Mouse (Mus musculus): ENCODE results near the gene Adamts20. TPM values are rescaled to one million over a fixed set of nuclear protein-coding genes. Genes with fewer than 3 reads are reported as not detected.
"Not testable (repeated sequence)": the region's sequence is repeated elsewhere in the genome, so short reads cannot be mapped to it uniquely, and the experiment has no call there.

Adamts20 gene
- total and polyA plus RNA-seq, 3 experiments, result 2.1 to 3.6 TPM; not detected in 1

DNA sequence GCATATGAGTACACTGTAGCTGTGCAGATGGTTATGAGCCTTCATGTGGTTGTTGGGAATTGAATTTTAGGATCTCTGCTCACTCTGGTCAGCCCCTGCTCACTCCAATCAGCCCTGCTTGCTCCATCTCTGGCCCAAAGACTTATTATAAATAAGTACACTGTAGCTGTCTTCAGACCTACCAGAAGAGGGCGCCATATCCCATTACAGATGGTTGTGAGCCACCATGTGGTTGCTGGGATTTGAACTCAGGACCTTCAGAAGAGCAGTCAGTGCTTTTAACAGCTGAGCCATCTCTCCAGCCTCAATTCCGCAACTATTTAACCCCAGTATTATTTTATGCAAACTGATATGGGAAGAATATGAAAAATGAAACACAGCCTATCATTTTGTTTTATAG, 75.1 kb downstream of the Adamts20 start:
- H3K27ac ChIP-seq (ENCODE audit: control insufficient read depth, low read depth, low read length); H3K36me3 ChIP-seq (ENCODE audit: control insufficient read depth in 1 of 2, insufficient read depth in 2 of 2, low read length in 2 of 2); H3K9me3 ChIP-seq (replicated peaks; ENCODE audit: insufficient read depth, low read length); H3K9ac ChIP-seq (ENCODE audit: control insufficient read depth, low read depth, low read length, poor library complexity, severe bottlenecking); H3K27me3 ChIP-seq (ENCODE audit: control insufficient read depth in 1 of 2, insufficient read depth in 2 of 2, low read length in 2 of 2); H3K79me2 ChIP-seq (ENCODE audit: control insufficient read depth, insufficient read depth, low read length, poor library complexity); H3K4me1 ChIP-seq (ENCODE audit: control insufficient read depth in 1 of 2, insufficient read depth in 2 of 2, low read length in 2 of 2); H3K4me3 ChIP-seq (ENCODE audit: control insufficient read depth in 1 of 2, insufficient read depth in 1 of 2, low read depth in 2 of 2, low read length in 2 of 2): not testable (repeated sequence)
- peak; percentile 66 for DNase-seq (ENCODE audit: low read depth, low spot score)
- TF ChIP-seq RAD21 (IDR thresholded peaks at IDR 0.05; ENCODE audit: low read depth, low read length) (peak; percentile 48), MYC (IDR thresholded peaks at IDR 0.05; ENCODE audit: low read depth, low read length) (0 out of 2 replicates have a peak, but pooled peaks have one; percentile 58), ZC3H11A (IDR thresholded peaks at IDR 0.05; ENCODE audit: low read depth, low read length) (peak; percentile 25; the same call in 1 of the 2 replicates), CTCF (IDR thresholded peaks at IDR 0.05 in 2 of 3, conservative IDR thresholded peaks at IDR 0.05 in 1 of 3; ENCODE audit: control insufficient read depth in 1 of 3, insufficient read depth in 1 of 3, low read depth in 2 of 3, low read length in 3 of 3, poor library complexity in 1 of 3, severe bottlenecking in 1 of 3) (peak; percentile 21 to 58 (median 54); a peak in 5 of 6 replicates), SMC3 (IDR thresholded peaks at IDR 0.05; ENCODE audit: low read depth, low read length) (peak; percentile 49)

DNA sequence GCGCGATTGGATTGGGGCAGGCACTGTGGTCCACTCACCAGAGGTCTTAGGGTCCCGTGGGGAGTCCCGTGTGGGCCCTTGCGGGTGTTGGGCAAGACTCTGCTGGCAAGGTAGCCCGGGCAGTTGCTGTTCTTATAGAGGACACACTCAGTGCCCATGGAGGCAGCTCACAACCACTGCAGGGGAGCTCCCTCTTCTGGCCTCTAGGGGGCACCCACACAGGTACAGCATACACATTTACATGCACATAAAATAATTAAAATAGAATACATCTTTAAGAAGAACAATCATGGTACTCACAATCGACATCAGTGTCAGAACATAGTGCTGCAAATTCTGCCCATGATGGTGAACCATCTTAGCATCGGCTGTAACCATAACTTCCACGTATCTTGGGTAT, 85.8 kb downstream of the Adamts20 start:
- H3K9me3 ChIP-seq (replicated peaks; ENCODE audit: insufficient read depth, low read length), result no peaks in the 10 kb centered on the region
- no peak overlapping the region for H3K27ac ChIP-seq (ENCODE audit: control insufficient read depth, low read depth, low read length)
- no peak for TF ChIP-seq ZNF384 (IDR thresholded peaks at IDR 0.05; ENCODE audit: low read depth, low read length)
- peak; percentile 60 for TF ChIP-seq SMC3 (IDR thresholded peaks at IDR 0.05; ENCODE audit: low read depth, low read length)
- TF ChIP-seq MYC (IDR thresholded peaks at IDR 0.05; ENCODE audit: low read depth, low read length), result no peak
- TF ChIP-seq KAT2A (conservative IDR thresholded peaks at IDR 0.05; ENCODE audit: low read depth, low read length), result no peak
- TF ChIP-seq GATA1 (IDR thresholded peaks at IDR 0.05; ENCODE audit: low read depth, low read length), result no peak
- TF ChIP-seq CTCF (IDR thresholded peaks at IDR 0.05 in 2 of 3, conservative IDR thresholded peaks at IDR 0.05 in 1 of 3; ENCODE audit: control insufficient read depth in 1 of 3, insufficient read depth in 1 of 3, low read depth in 2 of 3, low read length in 3 of 3, poor library complexity in 1 of 3, severe bottlenecking in 1 of 3), result peak; percentile 56 to 80 (median 63)
- TF ChIP-seq RAD21 (IDR thresholded peaks at IDR 0.05; ENCODE audit: low read depth, low read length), result peak; percentile 34
- no peaks in the 10 kb centered on the region for H3K79me2 ChIP-seq (ENCODE audit: control insufficient read depth, insufficient read depth, low read length, poor library complexity)
- peak; percentile 46 for DNase-seq (ENCODE audit: low read depth, low spot score)
- H3K9ac ChIP-seq (ENCODE audit: control insufficient read depth, low read depth, low read length, poor library complexity, severe bottlenecking), result no peak overlapping the region
- no peaks in the 10 kb centered on the region for H3K4me1 ChIP-seq (ENCODE audit: control insufficient read depth in 1 of 2, insufficient read depth in 2 of 2, low read length in 2 of 2)
- H3K36me3 ChIP-seq (ENCODE audit: control insufficient read depth in 1 of 2, insufficient read depth in 2 of 2, low read length in 2 of 2), result no peaks in the 10 kb centered on the region
- no peak overlapping the region for H3K4me3 ChIP-seq (ENCODE audit: control insufficient read depth in 1 of 2, insufficient read depth in 1 of 2, low read depth in 2 of 2, low read length in 2 of 2)
- no peaks in the 10 kb centered on the region for H3K27me3 ChIP-seq (ENCODE audit: control insufficient read depth in 1 of 2, insufficient read depth in 2 of 2, low read length in 2 of 2)

DNA sequence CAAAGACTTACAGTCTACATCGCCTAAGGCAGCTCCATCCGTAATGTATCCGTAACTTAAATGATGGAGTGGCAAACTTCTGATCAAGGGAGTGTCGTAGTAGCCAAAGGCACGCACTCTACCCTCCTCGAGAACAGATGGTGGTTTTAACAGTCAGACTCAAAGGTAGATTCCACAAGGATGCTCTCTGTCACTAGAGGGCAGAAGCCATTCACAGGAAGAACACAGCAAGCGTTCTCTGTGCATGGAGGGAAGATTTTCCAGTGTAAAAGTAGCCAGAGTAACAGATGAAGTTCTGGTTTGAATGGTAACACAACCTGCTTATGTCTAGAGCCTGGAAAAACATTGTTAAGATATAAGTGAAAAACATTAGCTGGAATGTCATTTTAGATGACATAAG, 92.7 kb downstream of the Adamts20 start:
- H3K79me2 ChIP-seq (ENCODE audit: control insufficient read depth, insufficient read depth, low read length, poor library complexity), result no peaks in the 10 kb centered on the region
- no peak overlapping the region for H3K9ac ChIP-seq (ENCODE audit: control insufficient read depth, low read depth, low read length, poor library complexity, severe bottlenecking)
- no peak overlapping the region for H3K27ac ChIP-seq (ENCODE audit: control insufficient read depth, low read depth, low read length)
- no peaks in the 10 kb centered on the region for H3K4me1 ChIP-seq (ENCODE audit: control insufficient read depth in 1 of 2, insufficient read depth in 2 of 2, low read length in 2 of 2)
- no peak overlapping the region for H3K4me3 ChIP-seq (ENCODE audit: control insufficient read depth in 1 of 2, insufficient read depth in 1 of 2, low read depth in 2 of 2, low read length in 2 of 2)
- H3K9me3 ChIP-seq (replicated peaks; ENCODE audit: insufficient read depth, low read length), result no peaks in the 10 kb centered on the region
- peak in 1 of 3 experiments; percentile 56; a peak in 2 of 6 replicates for TF ChIP-seq CTCF (IDR thresholded peaks at IDR 0.05 in 2 of 3, conservative IDR thresholded peaks at IDR 0.05 in 1 of 3; ENCODE audit: control insufficient read depth in 1 of 3, insufficient read depth in 1 of 3, low read depth in 2 of 3, low read length in 3 of 3, poor library complexity in 1 of 3, severe bottlenecking in 1 of 3)
- TF ChIP-seq ZNF384 (IDR thresholded peaks at IDR 0.05; ENCODE audit: low read depth, low read length), result no peak
- TF ChIP-seq MYC (IDR thresholded peaks at IDR 0.05; ENCODE audit: low read depth, low read length), result no peak
- no peak for TF ChIP-seq USF1 (IDR thresholded peaks at IDR 0.05; ENCODE audit: low read depth, low read length)
- peak; percentile 66 for TF ChIP-seq SMC3 (IDR thresholded peaks at IDR 0.05; ENCODE audit: low read depth, low read length)
- peak; percentile 63 for TF ChIP-seq RAD21 (IDR thresholded peaks at IDR 0.05; ENCODE audit: low read depth, low read length)
- DNase-seq (ENCODE audit: low read depth, low spot score), result peak; percentile 20
- no peaks in the 10 kb centered on the region for H3K27me3 ChIP-seq (ENCODE audit: control insufficient read depth in 1 of 2, insufficient read depth in 2 of 2, low read length in 2 of 2)
- no peaks in the 10 kb centered on the region for H3K36me3 ChIP-seq (ENCODE audit: control insufficient read depth in 1 of 2, insufficient read depth in 2 of 2, low read length in 2 of 2)

All from MEL (cell line).